Mouse (Mus musculus) embryo, embryonic 11.5 days (tissue): Measurements from ENCODE around the gene Manba.
"Not testable (repeated sequence)": the region's sequence is repeated elsewhere in the genome, so short reads cannot be mapped to it uniquely, and the experiment has no call there.

ENCODE experiments used
- DNase-seq: peaks from one replicate; pipeline ENCODE4 v3.0.0-alpha.2; 2012; ENCODE audit warnings: low read depth, low spot score

The Manba gene

GRCm38 (mm10) chr3:135485128-135485899 is at the start of gene Manba:
TSS of gene Manba (plus strand) at chr3:135485611.
- peak; percentile 38 for DNase-seq

- DNase-seq = no peak
Observed at GRCm38 (mm10) chr3:135436901-135437616, 48.4 kb upstream of the Manba start.

- peak; percentile 98 for DNase-seq
Observed at GRCm38 (mm10) chr3:135437758-135438495, 47.5 kb upstream of the Manba start, which contains the start of gene Ube2d3. TSS of gene Ube2d3 (plus strand) at chr3:135438149.

GRCm38 (mm10) chr3:135438531-135438912 is 46.9 kb upstream of the Manba start:
- peak; percentile 81 for DNase-seq

- peak; percentile 56 for DNase-seq
Observed at GRCm38 (mm10) chr3:135438913-135439531, 46.4 kb upstream of the Manba start.

- DNase-seq = no peak
Observed at GRCm38 (mm10) chr3:135439651-135440050, 45.8 kb upstream of the Manba start.

GRCm38 (mm10) chr3:135440221-135440620 is 45.2 kb upstream of the Manba start:
- no peak for DNase-seq

GRCm38 (mm10) chr3:135440621-135441020 is 44.8 kb upstream of the Manba start:
- DNase-seq = no peak

- no peak for DNase-seq
Observed at GRCm38 (mm10) chr3:135444930-135445329, 40.5 kb upstream of the Manba start.

GRCm38 (mm10) chr3:135458981-135459380 is 26.4 kb upstream of the Manba start:
- DNase-seq = no peak

GRCm38 (mm10) chr3:135468402-135468801 is 17.0 kb upstream of the Manba start:
- DNase-seq = no peak

- DNase-seq = no peak
Observed at GRCm38 (mm10) chr3:135469146-135469545, 16.3 kb upstream of the Manba start.

GRCm38 (mm10) chr3:135469974-135470373 is 15.4 kb upstream of the Manba start:
- no peak for DNase-seq

GRCm38 (mm10) chr3:135470823-135471222 is 14.6 kb upstream of the Manba start:
- no peak for DNase-seq

GRCm38 (mm10) chr3:135475025-135475424 is 10.4 kb upstream of the Manba start:
- no peak for DNase-seq

- DNase-seq = no peak
Observed at GRCm38 (mm10) chr3:135476286-135476685, 9.1 kb upstream of the Manba start.

- DNase-seq = no peak
Observed at GRCm38 (mm10) chr3:135476977-135477376, 8.4 kb upstream of the Manba start.

- not testable (repeated sequence) for DNase-seq
Observed at GRCm38 (mm10) chr3:135479090-135479489, 6.3 kb upstream of the Manba start.

- DNase-seq = no peak
Observed at GRCm38 (mm10) chr3:135480767-135481166, 4.6 kb upstream of the Manba start.

- DNase-seq = no peak
Observed at GRCm38 (mm10) chr3:135481608-135482007, 3.8 kb upstream of the Manba start.

- not testable (repeated sequence) for DNase-seq
Observed at GRCm38 (mm10) chr3:135484650-135485049, 761 bp upstream of the Manba start.

- no peak for DNase-seq
Observed at GRCm38 (mm10) chr3:135485900-135486241, 460 bp downstream of the Manba start.
